Mouse (Mus musculus) gastrocnemius, postnatal 4 days (tissue): Measurements from ENCODE around the gene Hhat. TPM values are rescaled to one million over a fixed set of nuclear protein-coding genes. Genes with fewer than 3 reads are reported as not detected.

Experiments used
- DNase-seq, 2 experiments: peaks; one replicate each; pipeline ENCODE4 v3.0.0; 2021 to 2022; ENCODE audit warnings: low spot score in 2 of 2, mixed read lengths in 2 of 2
- long read RNA-seq, 2 experiments: library from polyadenylated mRNA; stranded (forward); transcript quantifications; one replicate each; pipeline ENCODE4 v2.0.0; 2021
- total RNA-seq, 2 experiments: library from RNA; stranded (reverse); gene quantifications; 2 replicates each; pipeline ENCODE4 v1.2.3; 2021

The Hhat gene
- 1 to 10 TPM; 6.2 to 8.1 TPM for total RNA-seq
- long read RNA-seq, experiment 1, partial matches to known transcripts, result 1 of 2 reads
- long read RNA-seq, experiment 1, other reads (novel, unspliced or antisense), result 0 of 2 reads
- long read RNA-seq, experiment 2, partial matches to known transcripts, result 0 of 4 reads
- long read RNA-seq, experiment 2, other reads (novel, unspliced or antisense), result 3 of 4 reads

DNA sequence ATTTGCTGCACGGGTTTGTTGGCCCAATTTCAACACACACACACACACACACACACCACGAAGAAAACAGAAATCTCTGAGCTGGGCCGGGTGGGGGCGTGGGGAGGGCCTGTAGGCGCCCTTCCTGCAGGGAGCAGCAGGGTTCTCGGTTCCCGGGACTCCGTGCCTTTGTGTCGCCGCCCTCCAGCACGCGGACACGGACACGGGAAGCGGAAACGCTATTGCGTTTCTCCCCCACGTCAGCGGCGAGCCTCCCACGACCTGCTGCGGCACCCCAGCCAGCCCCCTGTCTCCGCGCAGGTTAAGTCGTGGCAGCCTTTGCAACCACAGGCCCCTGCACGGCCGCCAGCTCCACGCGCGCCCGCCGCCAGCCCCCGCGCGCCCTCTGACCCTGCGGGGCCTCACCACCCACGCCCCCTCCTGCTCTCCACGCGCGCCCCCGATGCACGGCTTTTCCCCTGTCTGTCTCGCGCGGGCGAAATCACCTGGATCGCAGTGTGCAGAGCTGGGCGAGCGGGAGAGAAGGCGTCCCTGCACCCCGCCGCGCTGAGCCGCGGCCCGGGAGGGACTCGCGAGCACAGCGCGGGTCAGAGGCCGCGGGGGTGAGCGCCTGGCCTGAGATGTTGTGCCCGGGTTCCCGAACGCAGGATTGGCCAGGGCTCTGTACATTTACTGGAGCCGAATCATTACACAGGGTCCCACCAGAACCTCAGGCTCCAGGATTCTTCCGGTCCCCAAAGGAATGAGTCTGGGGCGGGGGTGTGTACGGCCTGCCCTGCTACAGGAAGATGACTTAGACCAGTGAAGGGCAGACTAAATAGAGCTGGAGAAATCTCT, at the start of gene Hhat:
Gene Hhat (minus strand): TSS at position 729 of the 837 bp plus-strand sequence.
- peak; percentile 41 to 72 for DNase-seq

GRCm38 (mm10) chr1:192818334-192818733, 47.3 kb upstream of the Hhat start:
- DNase-seq, result no peak

GRCm38 (mm10) chr1:192815789-192816188, 44.8 kb upstream of the Hhat start:
- DNase-seq, result no peak

DNA sequence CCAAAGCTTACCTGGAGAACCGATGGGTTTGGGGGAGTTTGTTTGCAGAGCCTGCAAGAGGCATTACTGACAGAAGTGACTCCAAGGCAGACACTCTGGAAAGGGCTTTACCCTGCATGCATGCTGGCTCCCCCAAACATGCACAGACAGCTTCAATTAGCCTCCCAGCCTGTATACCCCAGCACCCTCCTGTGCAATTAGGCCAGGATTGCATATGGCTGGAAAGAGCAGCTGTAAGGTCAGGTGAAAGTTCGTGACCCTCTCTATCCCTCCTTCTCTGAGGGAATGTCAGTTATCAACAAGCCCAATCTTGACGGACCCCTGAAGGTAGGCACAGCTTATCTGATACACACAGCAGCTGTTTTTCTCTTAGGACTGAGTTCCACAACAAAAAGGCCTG, 43.7 kb upstream of the Hhat start:
- no peak for DNase-seq

- DNase-seq, result no peak
These were observed 41.7 kb upstream of the Hhat start for GRCm38 (mm10) chr1:192812758-192813157.

- DNase-seq, result no peak
These were observed 41.3 kb upstream of the Hhat start for GRCm38 (mm10) chr1:192812290-192812689.

DNA sequence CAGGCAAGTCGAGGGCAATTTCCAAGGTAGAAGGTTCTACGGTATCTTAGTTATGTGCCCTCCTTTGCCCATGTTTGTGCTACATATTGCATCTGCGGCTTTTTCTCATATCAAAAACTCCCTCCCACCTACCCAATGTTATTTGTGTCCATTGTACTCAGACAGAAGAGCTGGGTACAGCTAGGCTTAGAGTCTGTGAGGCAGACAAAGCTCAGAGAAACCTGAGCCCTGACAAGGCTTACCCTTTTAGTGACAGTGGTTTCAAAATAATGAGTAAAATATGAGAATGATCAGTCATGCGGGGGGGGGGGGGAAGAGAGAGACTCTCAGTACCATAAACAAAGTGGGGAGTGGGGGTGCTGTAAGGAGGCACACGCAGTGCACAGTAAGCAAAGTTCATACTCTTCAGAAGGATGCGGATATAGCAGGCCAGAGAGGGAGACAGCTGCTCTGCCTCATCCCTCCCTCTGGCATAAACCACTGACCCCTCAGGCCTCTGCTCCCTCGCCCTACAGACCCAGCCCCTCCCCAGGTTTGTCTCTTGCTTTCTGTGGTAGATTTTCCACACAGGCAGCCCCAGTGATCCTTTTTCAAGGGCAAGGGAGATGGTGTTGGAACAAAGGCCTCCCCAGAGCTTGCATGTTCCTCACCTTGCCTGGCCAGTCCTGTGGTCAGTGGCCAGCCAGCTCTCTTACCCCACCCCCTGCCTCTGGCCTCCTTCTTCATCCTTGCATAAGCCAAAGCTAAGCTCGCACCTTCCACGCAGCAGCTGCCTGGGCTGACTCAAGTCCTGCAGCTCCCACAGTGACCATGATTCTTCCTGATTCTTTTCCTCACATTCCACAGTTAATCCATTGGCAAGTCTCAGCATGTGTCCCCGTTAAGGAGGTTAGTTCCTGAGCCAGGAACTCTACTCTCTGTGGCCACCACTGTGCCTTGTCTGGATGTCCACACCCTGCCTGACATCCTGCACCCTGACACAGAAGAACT, 35.4 kb upstream of the Hhat start:
- peak in 1 of 2 experiments; percentile 61 for DNase-seq

GRCm38 (mm10) chr1:192800338-192800737, 29.3 kb upstream of the Hhat start:
- no peak for DNase-seq

DNA sequence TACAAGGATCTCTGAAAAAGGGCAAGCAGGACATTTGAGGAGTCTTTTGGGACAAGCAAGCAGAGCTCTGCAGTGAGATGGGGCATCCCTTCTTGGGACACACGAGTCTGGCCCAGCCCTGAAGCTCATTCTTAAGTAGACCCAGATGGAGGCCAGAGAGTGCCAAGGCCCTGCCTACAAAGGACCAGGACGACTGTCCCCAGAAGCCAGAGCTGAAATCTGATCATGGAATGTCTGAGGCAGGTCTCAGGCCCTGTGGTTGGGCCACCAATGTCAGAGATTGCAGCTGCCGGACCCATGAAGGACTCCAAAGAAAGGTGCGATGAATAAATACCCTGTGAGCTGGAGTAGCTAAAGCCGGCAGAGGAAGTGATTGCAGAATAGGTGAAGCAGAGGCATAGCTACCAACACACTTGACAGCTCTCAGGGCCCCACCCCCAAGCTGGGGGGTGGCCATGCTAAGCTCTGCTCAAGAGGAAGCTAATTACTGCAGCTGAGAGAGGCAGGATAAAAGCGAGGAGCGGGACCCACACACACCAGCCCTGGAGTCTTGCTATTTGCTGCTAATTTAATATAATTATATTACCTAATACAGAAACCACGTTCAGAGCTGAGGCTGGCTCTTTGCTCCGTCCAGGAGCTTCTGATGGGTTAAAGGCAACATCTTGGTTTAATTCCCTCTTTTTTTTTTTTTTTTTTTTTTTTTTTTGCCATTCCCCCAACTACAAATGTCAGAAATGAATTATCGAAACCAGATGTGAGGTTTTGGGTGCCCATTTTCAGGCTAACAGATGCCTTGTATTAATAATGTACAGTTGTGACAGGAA, 28.4 kb upstream of the Hhat start:
- peak in 1 of 2 experiments; percentile 49 for DNase-seq

- peak; percentile 69 to 89 for DNase-seq
These were observed 27.5 kb upstream of the Hhat start for GRCm38 (mm10) chr1:192798212-192799164.

DNA sequence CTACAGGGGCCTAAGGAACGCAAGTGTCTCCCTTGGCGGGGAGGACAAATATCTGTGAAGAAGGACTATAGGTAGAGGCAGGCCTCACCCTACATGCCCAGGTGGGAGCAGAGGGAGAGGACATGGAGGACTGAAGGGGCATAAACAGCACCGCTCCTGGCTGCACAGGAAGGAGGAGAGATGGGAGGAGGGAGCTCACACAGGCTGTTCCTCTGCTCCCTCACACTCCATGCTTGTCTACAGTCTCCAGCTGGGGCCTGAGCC, 25.9 kb upstream of the Hhat start:
- no peak for DNase-seq

- DNase-seq, result no peak
These were observed 25.4 kb upstream of the Hhat start for GRCm38 (mm10) chr1:192796201-192797010.

GRCm38 (mm10) chr1:192794957-192795745, 24.1 kb upstream of the Hhat start:
- no peak for DNase-seq

GRCm38 (mm10) chr1:192791897-192792361, 20.9 kb upstream of the Hhat start:
- peak in 1 of 2 experiments; percentile 41 for DNase-seq

- DNase-seq, result no peak
These were observed 19.4 kb upstream of the Hhat start for GRCm38 (mm10) chr1:192790442-192790841.

GRCm38 (mm10) chr1:192789828-192790227, 18.8 kb upstream of the Hhat start:
- DNase-seq, result peak; percentile 37 to 70

DNA sequence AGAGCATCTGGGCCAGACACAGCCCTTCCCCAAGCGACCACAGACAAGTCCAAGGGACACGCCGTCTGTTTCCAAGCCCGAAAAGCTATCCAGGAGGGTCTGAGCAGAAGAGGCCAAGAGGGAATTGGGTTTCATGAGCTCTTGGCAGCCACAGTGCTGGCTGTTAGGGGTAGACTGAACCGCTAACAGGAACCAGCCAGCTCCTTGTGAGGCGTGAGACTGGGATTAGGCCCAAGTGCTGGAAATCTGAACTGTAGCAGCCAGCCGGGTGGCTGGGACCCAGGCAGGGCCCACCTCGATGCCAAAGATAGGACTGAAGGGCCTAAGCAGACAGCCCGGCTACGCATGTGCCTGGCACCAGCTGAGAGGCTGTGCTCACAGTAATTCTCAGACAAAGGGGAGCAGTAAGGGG, 18.1 kb upstream of the Hhat start:
- peak; percentile 56 to 85 for DNase-seq

- DNase-seq, result no peak
These were observed 15.2 kb upstream of the Hhat start for GRCm38 (mm10) chr1:192786194-192786593.
